Mouse (Mus musculus) erythroblast, embryonic 14.5 days (primary cell): ENCODE data around the gene Tmem167. TPM values are rescaled to one million over a fixed set of nuclear protein-coding genes. Genes with fewer than 3 reads are reported as not detected.

ENCODE experiments used
- H3K27me3 ChIP-seq: 2 replicates; pipeline ENCODE4 v1.6.1; 2012; ENCODE audit warnings: inconsistent platforms; ENCODE audit not compliant: control insufficient read depth
- H3K36me3 ChIP-seq: 2 replicates; pipeline ENCODE4 v1.6.1; 2012; ENCODE audit warnings: mild to moderate bottlenecking, inconsistent platforms; ENCODE audit not compliant: control insufficient read depth
- H3K4me1 ChIP-seq: 2 replicates; pipeline ENCODE4 v1.6.1; 2012; ENCODE audit warnings: inconsistent platforms; ENCODE audit not compliant: control insufficient read depth
- H3K4me3 ChIP-seq: replicated peaks from 2 replicates; pipeline ENCODE3; 2012; ENCODE audit warnings: moderate library complexity, mild to moderate bottlenecking, inconsistent platforms
- H3K9me3 ChIP-seq: 2 replicates; pipeline ENCODE4 v1.6.1; 2012; ENCODE audit warnings: low read length, inconsistent platforms, mixed read lengths; ENCODE audit not compliant: control insufficient read depth
- GATA1 ChIP-seq: IDR thresholded peaks from 2 replicates; pipeline ENCODE4 v1.6.1; 2012; ENCODE audit warnings: low read length, inconsistent platforms, mixed read lengths
- TAL1 ChIP-seq: IDR thresholded peaks from 3 replicates; pipeline ENCODE4 v1.6.1; 2012; ENCODE audit warnings: low read length, inconsistent platforms, mixed read lengths
- polyA plus RNA-seq: library from polyadenylated mRNA; stranded (reverse); fragments of >175 nt; gene quantifications from 2 replicates; pipeline ENCODE4 v1.2.3, GENCODE M21; 2012

Tmem167 gene
- polyA plus RNA-seq, 1 experiment = 0.07 TPM

- TF ChIP-seq GATA1 (no peak), TAL1 (no peak)
- Histone ChIP-seq H3K4me3 (no peak overlapping the region), H3K27me3 (no peaks in the 10 kb centered on the region), H3K36me3 (no peaks in the 10 kb centered on the region), H3K9me3 (no peaks in the 10 kb centered on the region), H3K4me1 (no peaks in the 10 kb centered on the region)
Observed at GRCm38 (mm10) chr13:90171390-90171789, 82.5 kb downstream of the Tmem167 start.

GRCm38 (mm10) chr13:90175662-90176061 lies 86.7 kb downstream of the Tmem167 start:
- no peak for TF ChIP-seq GATA1
- TF ChIP-seq TAL1 = no peak
- no peaks in the 10 kb centered on the region for H3K36me3 ChIP-seq
- H3K27me3 ChIP-seq = no peaks in the 10 kb centered on the region
- H3K4me1 ChIP-seq = no peaks in the 10 kb centered on the region
- no peaks in the 10 kb centered on the region for H3K9me3 ChIP-seq
- H3K4me3 ChIP-seq = no peak overlapping the region

- H3K4me1 ChIP-seq = no peaks in the 10 kb centered on the region
- no peaks in the 10 kb centered on the region for H3K9me3 ChIP-seq
- H3K27me3 ChIP-seq = no peaks in the 10 kb centered on the region
- no peak overlapping the region for H3K4me3 ChIP-seq
- TF ChIP-seq TAL1 (no peak), GATA1 (no peak)
- no peaks in the 10 kb centered on the region for H3K36me3 ChIP-seq
Observed at GRCm38 (mm10) chr13:90182262-90182661, 93.3 kb downstream of the Tmem167 start.

GRCm38 (mm10) chr13:90183536-90183935 lies 94.6 kb downstream of the Tmem167 start:
- TF ChIP-seq GATA1 (no peak), TAL1 (no peak)
- Histone ChIP-seq H3K36me3 (no peaks in the 10 kb centered on the region), H3K4me1 (no peaks in the 10 kb centered on the region)

GRCm38 (mm10) chr13:90186694-90187093 lies 97.8 kb downstream of the Tmem167 start:
- TF ChIP-seq GATA1 (no peak), TAL1 (no peak)

More at GRCm38 (mm10) chr13:90183536-90183935, 94.6 kb downstream of the Tmem167 start:
- Histone ChIP-seq H3K4me3 (no peak overlapping the region), H3K9me3 (no peaks in the 10 kb centered on the region), H3K27me3 (no peaks in the 10 kb centered on the region)

GRCm38 (mm10) chr13:90188021-90188420 lies 99.1 kb downstream of the Tmem167 start:
- no peak for TF ChIP-seq TAL1
- no peak for TF ChIP-seq GATA1
- Histone ChIP-seq H3K4me3 (no peak overlapping the region), H3K4me1 (no peaks in the 10 kb centered on the region)

More at GRCm38 (mm10) chr13:90186694-90187093, 97.8 kb downstream of the Tmem167 start:
- no peaks in the 10 kb centered on the region for H3K27me3 ChIP-seq
- no peak overlapping the region for H3K4me3 ChIP-seq
- H3K36me3 ChIP-seq = no peaks in the 10 kb centered on the region
- H3K9me3 ChIP-seq = no peaks in the 10 kb centered on the region
- H3K4me1 ChIP-seq = no peaks in the 10 kb centered on the region

GRCm38 (mm10) chr13:90191794-90192193 lies 102.9 kb downstream of the Tmem167 start:
- no peak overlapping the region for H3K4me3 ChIP-seq
- H3K27me3 ChIP-seq = no peaks in the 10 kb centered on the region
- no peak for TF ChIP-seq GATA1
- no peak for TF ChIP-seq TAL1
- no peaks in the 10 kb centered on the region for H3K9me3 ChIP-seq
- no peaks in the 10 kb centered on the region for H3K36me3 ChIP-seq
- H3K4me1 ChIP-seq = no peaks in the 10 kb centered on the region

More at GRCm38 (mm10) chr13:90188021-90188420, 99.1 kb downstream of the Tmem167 start:
- Histone ChIP-seq H3K9me3 (no peaks in the 10 kb centered on the region), H3K27me3 (no peaks in the 10 kb centered on the region), H3K36me3 (no peaks in the 10 kb centered on the region)

Other genes with a start within 250 kb of the Tmem167 start
- 0.06 and 0.18 TPM in 2 replicates for gene Xrcc4, start 485 bp downstream of the Tmem167 start, polyA plus RNA-seq